Mouse (Mus musculus) cerebellum, adult 9-10 months (tissue): ENCODE measurements around the gene Gin1.
"Not testable (repeated sequence)": the region's sequence is repeated elsewhere in the genome, so short reads cannot be mapped to it uniquely, and the experiment has no call there.

Source experiments
- DNase-seq: peaks from one replicate; pipeline ENCODE4 v3.0.0; 2022

The Gin1 gene

DNA sequence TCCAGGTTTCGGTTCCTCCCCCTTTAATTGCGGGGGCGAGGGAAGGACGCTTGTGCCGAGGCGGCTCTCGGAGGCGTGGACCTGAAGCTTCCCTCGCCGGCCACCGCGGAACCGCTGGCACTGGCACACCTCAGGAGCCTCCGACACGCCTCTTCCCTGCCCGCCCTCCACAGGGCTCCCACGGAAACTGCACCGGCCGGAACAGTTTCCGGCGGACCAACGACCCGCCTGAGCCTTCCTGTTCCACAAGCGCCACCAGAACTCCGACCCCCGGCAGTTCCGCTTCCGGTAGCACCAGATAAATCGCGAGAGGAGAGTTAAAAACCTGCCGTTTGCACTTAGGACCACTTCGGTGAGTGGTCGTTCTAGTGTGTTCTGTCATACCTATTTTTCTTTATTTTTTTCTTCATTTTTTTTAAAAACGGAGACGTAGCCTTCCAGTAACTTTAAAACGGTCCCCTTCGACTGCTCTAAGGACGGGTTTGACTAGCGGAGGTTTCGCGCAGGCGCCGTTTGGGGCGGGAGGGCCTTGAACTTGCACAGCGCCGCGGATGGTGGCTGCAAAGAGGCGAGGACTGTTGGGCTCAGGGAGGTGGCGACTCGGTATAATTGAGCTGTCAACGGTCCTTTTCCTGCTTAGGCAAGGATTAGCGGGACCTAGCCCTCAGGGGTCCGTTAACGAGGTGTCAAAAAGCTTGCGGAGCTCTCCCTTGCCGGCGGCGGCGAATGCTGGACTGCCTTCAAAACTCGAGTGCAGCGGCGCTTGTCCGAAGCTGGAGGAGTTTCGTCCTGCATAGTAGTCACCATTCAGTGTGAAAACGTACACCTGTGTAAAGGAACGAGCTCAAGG lies at the start of gene Gin1, which contains the start of gene Ppip5k2:
Gene Gin1, plus strand, starts transcription at position 269 of the 850 bp plus-strand sequence.
Gene Ppip5k2, minus strand, starts transcription at position 508 of the 850 bp plus-strand sequence.
- DNase-seq, result peak; percentile 95

GRCm38 (mm10) chr1:97726730-97727129 lies 43.2 kb upstream of the Gin1 start:
- no peak for DNase-seq

- no peak for DNase-seq
Observed at GRCm38 (mm10) chr1:97729339-97729738, 40.6 kb upstream of the Gin1 start.

- DNase-seq, result no peak
Observed at GRCm38 (mm10) chr1:97743063-97743462, 26.9 kb upstream of the Gin1 start.

- DNase-seq, result no peak
Observed at GRCm38 (mm10) chr1:97745712-97746111, 24.3 kb upstream of the Gin1 start.

DNA sequence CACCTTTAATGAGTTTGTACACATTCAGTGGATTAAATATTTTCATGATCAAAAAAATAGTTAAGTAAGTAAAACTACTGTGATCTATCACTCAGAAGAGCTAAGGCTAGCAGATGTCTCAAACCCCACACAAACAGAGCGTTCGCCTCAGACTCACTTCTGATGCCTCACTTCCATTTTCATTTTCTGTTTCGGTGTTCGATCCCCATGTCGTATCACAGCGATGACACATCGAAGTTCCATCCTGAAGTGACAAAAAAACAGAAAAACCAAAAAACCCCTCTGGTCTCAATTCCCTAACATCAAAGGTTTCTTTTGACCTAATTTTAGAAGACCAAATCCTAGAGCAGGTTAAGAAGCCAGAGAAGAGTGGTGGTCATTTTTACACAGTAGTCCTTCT lies 23.7 kb upstream of the Gin1 start:
- DNase-seq, result no peak

GRCm38 (mm10) chr1:97748163-97748562 lies 21.8 kb upstream of the Gin1 start:
- no peak for DNase-seq

GRCm38 (mm10) chr1:97753216-97753615 lies 16.8 kb upstream of the Gin1 start:
- no peak for DNase-seq

DNA sequence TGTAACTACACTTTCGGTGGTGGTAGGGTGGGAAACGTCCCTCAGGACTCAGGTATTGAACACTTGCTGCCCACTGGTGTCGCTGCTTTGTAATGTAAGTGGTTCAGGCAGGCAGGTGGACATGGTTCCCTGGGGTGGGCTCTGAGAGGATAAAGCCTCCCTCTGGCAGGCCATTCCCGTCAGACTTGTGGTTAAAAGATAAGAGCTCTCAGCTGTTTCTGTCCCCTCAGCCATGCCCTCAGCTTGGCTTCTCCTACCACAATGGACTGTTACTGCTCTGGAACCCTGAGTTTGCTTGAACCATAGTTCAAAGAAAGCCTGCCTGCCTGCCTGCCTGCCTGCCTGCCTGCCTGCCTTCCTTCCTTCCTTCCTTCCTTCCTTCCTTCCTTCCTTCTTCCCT lies 15.6 kb upstream of the Gin1 start:
- DNase-seq, result no peak

DNA sequence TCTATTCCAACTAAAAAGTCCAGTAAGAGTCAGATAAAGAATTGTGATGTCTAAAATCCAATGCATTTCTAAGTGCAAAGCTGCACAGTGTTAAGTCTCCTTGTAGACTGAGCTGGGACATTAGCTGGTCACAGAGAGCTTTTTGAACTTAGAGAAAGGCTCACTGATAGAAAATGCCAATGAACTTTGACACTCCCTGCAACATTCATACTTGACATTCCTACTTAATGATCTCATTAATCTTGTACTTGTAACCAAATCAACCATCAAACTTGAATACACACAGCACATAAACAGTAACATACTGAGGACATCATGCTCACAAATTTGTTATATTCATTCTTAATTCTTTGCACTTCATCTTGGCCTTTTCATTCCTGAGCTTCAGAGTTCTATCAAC lies 10.1 kb upstream of the Gin1 start:
- no peak for DNase-seq

DNA sequence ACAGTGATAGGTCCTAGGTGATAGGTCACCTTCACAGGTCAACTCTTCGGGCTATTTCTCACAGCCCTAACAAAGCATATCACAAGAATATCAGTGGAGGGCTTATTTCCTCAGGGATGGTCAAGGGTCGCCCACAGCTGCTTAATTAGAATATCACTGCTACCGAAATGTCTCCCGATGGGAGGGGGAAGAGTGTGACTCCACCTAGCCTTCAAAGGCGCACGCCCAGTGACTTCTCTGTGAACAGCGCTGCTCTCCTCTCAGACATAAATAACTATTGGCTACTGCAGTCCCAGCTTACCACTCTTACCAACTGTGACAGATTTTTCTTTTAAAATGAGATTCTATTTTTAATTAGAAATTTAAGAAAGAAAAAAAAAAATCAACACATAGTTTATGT lies 9.4 kb upstream of the Gin1 start:
- no peak for DNase-seq

DNA sequence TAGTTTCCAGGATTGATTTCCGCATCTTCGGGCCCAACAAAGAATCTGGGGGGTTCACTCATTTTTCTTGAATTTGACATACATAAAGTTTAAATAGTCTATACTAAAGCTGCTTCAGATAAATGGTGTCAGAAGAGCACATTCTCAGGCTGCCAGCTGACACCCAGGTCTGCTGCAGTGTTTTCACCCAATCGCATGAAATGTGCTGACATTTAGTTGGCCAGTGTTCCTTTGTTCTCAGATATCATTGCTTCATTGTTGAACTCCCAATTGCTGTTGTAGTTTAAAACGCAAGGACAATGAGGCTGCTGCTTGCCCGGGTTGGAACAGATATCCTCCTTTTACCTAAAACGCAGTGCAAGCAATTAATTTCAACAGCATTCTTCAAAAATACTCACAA lies 8.5 kb upstream of the Gin1 start:
- no peak for DNase-seq

GRCm38 (mm10) chr1:97765712-97766111 lies 4.3 kb upstream of the Gin1 start:
- not testable (repeated sequence) for DNase-seq

- no peak for DNase-seq
Observed at GRCm38 (mm10) chr1:97768089-97768488, 1.9 kb upstream of the Gin1 start.

DNA sequence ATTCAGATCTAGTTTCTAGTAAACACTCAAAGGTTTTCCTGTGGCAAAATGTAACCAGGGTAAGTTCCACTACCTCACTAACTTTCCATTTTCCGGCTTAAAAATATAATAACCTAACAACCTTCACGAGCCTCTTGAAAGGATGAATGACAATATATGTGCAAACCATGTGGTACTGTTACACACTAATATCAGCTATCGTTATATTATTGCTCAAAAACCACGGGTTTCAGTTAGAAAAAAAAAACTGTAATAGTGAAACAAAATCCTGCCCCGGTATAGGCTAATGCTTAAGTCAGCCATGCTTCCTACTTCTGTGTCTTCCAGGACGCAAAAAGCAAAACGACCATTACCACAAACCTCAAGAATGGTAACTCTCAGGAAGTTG lies 1.1 kb upstream of the Gin1 start:
- DNase-seq, result no peak

DNA sequence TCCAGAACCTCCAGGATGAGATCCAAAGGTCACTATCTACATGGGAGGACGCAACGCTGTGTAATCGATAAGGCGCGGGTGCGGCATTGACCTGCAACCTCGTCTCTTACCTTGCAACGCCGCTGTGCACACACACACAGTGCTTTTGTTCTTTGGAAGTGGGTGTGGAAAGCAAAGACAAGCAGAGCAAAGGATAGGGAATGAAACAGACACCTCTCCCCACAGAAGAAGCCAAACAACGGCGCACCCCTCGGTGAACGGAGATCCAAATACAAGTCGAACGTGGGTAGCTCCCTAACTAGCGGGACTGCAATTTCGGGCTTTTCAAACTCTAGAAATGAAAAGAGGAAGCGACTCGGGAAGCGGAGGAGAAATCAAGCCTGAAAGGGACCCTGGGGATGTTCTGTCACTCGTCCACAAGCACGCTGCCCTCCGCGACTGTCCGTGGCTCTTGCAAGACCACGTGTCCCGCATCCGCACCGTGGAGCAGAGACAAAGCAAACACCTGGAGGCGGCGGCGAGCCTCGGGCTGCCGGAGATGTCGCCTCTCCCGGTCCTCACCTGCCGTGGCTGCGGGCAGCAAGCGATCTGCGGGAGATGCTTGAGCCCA lies 573 bp upstream of the Gin1 start:
- DNase-seq, result no peak

DNA sequence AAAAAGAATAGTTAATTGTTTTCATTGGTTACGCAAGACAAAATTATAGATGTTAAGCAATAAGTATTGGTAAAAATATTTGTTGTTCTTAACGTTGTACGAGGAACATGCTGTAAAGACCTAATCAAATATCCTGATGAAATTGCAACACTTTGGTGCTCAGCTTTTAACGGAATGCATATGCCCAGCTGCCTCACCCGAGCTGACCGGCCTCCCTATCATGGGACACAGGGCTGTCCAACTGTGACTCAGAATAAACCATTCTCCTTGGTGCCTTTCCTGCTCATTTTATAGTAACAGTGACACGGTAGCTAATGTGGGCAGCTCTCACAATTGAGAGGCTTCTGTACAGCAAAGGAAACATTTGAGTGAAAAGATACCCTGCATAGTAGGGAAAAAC lies 1.1 kb downstream of the Gin1 start:
- DNase-seq, result no peak

DNA sequence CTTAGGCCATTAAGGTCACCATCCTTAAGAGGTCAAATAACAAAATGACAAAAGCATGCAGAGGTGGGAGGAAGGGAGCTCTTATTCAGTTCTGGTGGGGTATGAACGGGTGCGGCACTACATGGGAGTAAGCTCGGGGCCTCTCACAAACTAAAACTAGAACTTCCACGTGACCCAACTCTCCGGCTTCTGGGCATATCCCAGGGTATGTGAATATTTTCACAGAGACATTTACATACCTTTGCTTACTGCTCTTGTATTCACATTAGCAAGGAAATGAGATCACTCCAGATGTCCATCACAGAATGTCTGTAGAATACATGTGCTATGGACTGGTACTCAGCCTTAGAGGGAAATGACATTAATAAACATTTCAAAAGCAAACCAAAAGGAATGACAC lies 1.8 kb downstream of the Gin1 start:
- no peak for DNase-seq

GRCm38 (mm10) chr1:97773362-97773761 lies 3.4 kb downstream of the Gin1 start:
- no peak for DNase-seq

DNA sequence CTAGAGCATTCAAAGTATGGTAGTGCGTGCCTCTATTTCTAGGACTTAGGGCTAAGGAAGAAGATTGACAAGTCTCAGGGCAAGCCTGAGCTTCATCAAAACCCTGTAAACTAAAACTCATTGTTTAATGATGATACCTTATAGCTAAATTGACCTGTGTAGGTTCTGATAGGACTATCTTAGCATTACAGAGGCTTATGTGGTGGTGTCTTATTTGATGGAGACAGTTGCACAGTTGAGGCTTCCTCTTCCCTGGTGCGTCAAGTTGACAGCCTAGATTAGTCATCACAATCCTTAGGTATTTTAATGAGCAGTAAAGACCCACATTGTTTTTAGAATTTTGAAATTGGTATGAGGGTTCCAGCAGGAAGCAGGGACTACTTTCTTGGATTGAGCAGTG lies 4.0 kb downstream of the Gin1 start:
- no peak for DNase-seq

- no peak for DNase-seq
Observed at GRCm38 (mm10) chr1:97781674-97782073, 11.7 kb downstream of the Gin1 start.

DNA sequence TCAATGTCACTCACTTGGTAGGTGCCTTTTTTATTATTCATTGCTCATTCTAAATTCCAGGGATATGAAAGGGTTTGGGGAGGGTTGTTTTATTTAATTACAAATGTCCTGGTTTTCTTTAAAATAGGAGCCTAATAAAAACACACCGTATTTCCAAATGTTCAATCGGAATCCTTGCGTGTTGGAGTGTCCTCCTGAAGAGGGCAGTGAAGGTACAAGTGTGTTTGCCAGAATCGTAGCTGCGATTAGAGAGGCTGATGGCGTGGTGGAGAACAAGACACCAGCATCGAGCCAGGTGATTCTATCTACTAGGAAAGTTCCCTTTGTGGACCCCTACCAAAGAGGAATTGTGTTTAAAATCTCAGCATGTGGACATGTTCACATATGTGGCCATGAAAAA lies 15.0 kb downstream of the Gin1 start:
- no peak for DNase-seq

GRCm38 (mm10) chr1:97785685-97786393 lies 15.9 kb downstream of the Gin1 start:
- no peak for DNase-seq

DNA sequence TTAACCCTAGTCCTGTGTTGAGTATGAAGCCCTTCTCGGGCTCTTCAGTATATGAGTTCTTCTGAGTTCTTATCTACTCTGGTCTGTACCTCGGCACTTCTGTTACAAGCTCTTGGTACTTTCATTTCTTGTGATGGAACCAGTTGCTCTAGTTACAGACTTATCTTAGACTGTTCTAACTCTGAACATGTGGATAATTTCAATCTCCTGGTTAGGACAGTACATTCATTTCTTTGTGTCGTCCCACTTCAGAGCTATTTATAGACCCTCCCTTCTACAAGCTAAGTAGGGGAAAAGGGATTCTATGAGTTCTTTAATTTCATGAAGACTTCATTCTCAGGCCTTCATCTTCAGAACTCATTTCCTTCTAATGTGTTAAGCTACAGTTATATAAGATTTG lies 17.7 kb downstream of the Gin1 start:
- DNase-seq, result no peak
